Mouse (Mus musculus) cortical plate, adult 2 months (tissue): ENCODE results near the gene Samd13.

ENCODE experiments used
- CTCF ChIP-seq: fragments of 200-500 bp; IDR thresholded peaks from 2 replicates; pipeline ENCODE4 v1.5.1; 2011; ENCODE audit warnings: mild to moderate bottlenecking, control low read depth, low read length; ENCODE audit not compliant: insufficient read depth; ENCODE audit errors: extremely low read depth
- POLR2A ChIP-seq: fragments of 200-500 bp; IDR thresholded peaks from 2 replicates; pipeline ENCODE4 v1.6.1; 2011; ENCODE audit warnings: mild to moderate bottlenecking, low read length, control low read depth; ENCODE audit not compliant: insufficient read depth; ENCODE audit errors: extremely low read depth

DNA sequence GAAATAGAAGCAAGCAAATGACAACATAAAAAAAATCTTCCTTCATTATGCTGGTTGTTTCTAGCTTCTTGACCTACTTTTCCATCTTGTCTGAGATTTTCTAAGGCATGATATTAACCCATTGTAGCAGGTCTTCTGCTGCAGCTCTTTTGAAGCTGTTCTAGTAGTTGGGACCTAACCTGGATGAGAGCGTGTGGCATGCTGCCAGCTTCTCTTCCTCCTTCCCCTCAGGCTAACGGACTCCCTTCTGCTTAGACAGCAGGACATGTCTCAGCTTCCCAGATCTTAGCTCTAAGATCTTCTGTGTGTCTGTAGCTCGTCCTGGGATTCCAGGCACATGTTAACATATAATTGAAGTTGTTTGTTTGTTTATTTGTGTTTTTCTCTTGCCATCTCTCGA lies 34.3 kb upstream of the Samd13 start:
- TF ChIP-seq POLR2A = no peak
- no peak for TF ChIP-seq CTCF
